Mouse (Mus musculus) ovary, adult 18-20 months (tissue): Measurements from ENCODE around the gene Kank1.

Source experiments
- DNase-seq: peaks from one replicate; pipeline ENCODE4 v3.0.0; 2022; ENCODE audit warnings: low spot score, mixed read lengths

Gene Kank1

DNA sequence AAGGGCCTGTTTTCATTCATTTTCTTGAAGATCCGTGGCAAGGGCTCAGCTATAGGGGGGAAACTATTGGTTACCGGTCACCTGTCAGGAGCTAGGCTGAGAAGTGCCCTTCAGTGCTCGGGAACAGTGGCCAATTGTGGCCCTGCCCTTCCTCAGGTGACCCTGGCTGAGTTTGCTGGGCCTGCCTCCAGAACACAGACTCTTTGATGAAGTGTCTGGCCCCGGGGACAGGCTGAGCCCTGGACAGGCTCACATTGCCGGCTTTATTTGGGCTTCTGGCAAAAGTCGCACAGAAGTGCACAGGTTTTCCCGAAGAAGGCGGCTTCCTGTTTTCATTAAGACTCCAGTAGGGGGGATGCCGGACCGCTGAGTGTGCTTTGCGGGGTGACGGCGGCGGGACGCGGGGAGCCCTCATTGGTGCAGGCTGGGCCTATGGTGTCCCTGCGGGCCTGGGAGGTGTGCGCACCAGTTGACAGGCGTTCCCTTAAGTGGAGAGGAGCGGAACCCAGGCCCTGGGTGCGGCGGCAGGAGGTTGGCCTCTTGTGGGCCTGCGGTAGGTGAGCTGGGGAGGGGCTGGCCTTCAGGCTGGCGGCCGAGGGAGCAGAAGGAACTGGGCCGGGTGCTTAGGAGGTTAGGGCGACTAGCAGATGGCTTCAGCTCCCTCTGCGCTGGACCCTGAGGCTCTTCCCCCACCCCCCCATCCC is 169.9 kb downstream of the Kank1 start:
- DNase-seq = peak; percentile 74

DNA sequence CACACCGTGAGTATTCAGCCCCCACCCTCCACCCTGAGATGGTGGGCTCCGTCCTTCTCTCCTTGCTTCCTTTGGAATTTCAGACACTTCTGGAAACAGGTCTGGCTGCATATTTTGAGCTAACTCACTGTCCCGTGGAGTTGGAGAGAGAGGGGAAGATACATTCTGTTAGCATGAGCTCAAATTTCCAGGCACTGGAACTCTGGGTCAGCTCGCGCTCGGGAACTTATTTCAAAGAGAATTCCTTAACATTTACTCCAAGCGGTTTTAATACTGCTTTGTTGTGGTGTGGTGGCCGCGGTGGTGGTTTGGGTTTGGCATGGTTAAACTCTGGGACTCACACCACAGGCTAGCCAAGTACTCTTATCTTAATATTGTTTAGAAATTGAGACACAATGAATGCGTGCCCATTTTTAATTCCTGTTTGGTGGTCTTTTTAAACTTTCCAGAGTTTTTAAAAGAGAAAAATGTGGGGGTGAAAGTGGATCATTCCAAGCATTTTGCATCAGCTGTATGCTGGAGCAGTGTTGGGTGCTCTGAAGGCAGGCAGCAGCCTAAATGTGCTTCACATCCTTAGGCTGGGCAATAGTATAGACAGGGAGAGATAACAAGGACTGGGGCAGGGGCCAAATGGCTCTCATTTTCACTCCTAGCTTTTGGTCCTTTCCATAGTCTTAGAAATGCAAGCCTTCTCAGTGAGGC is 170.6 kb downstream of the Kank1 start:
- DNase-seq = no peak

DNA sequence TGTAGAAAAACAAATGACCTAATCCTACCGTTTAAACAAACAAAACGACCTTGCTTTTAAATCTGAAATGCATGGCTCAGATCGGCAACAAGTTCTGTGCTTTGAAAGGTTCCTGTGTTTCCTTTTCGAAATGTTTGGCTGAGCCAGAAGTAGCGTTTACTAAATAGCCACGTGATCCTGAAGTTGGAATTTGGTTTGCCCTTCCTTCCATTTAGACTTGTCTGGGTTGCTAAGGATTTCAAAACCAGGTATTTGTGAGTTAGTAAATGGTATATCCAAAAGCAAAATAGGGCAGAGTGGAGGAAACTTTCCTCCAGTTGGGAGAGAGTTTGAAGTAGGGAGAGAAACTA is 171.1 kb downstream of the Kank1 start:
- no peak for DNase-seq

DNA sequence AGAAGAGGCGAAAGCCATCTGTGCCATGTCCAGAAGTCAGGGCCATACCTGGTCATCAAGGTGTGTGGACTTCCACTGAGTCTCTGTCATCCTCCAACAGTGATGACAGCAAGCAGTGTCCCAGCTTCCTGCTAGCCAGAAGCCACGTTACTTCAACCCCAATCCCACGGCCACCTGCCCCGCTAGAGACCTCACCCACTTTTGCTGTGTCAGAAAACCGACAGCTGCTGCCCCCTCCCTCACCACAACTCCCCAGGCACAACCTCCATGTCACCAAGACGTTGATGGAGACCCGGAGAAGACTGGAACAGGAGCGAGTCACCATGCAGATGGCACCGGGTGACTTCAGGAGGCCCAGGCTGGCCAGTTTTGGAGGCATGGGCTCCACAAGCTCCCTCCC is 172.5 kb downstream of the Kank1 start:
- DNase-seq = no peak

DNA sequence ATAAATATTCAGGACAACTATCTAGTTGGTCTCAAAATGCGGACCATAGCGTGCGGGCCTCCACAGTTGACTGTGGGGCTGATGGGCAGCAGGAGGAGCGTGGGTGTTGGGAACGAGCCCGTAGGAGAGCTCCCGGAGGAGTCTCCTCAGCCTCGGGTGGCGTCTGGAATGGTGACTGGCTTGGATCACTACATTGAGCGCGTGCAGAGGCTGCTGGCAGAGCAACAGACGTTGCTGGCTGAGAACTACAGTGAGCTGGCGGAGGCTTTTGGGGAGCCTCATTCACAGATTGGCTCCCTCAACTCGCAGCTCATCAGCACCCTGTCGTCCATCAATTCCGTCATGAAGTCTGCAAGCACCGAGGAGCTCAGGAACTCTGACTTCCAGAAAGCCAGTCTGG is 174.6 kb downstream of the Kank1 start:
- no peak for DNase-seq

DNA sequence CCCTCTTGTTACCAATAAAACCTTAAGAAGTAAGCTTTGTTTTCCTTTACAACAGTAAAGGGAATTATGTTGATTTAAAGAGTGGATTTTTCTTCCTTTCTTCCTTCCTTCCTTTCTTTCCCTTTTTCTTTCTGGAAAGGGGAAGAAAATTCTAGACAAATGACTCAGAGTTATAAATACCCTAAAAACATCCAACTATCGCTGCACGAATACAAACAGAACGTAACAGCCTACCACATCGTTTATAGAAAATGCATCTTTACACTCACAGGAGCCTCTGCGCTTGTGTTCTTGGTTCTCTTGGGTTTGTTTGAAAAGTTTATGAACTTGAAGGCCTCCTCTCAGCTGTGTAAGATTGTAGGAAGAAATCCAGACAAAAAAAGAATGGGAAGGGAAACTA is 178.7 kb downstream of the Kank1 start:
- no peak for DNase-seq

DNA sequence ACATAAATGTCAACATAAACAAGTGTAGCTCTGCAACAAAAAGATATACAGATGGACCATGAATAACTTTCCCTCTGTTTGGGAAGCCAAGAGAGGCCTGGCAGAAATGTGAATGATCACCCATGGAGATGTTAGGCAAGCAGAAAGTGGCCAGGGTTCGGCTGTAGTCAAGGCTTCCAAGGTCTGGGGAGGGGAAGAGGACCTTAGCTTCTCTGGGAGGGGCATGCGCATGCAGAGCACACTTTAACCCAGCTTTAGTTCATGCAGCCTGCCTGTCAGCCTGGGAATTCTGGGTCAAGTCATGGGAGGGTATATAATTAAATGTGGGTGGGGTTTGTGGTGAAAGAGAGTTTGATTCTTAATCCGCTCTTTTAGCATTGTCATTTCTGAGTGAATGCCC is 180.9 kb downstream of the Kank1 start:
- DNase-seq = no peak

DNA sequence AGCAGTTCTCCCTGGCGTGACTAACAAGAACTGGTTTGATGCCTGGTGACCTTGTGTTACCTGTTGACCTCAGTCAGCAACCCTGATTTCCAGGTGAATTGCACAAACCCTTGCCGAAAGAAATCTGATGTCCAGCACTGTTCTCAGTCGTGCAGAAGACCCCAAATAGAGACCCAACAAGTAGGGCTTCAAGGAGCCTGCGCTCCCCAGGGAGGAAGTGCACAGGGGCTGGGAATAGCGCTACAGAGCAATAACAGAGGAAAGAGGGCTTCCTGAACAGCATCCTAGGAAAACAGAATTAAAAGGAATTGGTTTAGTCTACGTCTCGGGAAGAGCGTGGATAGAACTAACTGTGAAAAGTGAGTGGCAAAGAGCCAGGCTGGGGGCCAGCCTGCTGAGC is 183.2 kb downstream of the Kank1 start:
- DNase-seq = no peak

DNA sequence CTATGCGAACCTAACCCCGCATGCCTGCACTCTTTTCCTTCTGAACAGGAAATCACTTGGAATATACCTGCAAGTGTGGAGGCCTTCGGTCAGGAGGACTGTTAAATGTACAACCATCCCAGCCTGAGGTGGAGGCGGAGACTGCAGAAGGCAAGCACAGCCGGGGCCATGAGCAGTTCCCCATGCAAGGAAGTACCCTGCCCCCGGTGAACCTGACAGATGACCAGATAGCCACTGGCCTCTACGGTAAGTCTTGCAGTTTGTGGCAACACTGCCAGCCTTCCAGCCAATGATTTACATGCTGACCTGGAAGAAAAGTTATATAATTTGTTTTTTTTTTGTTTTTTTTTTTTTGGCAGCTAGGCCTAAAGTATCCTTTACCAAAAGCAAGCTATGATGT is 185.3 kb downstream of the Kank1 start:
- DNase-seq = no peak

DNA sequence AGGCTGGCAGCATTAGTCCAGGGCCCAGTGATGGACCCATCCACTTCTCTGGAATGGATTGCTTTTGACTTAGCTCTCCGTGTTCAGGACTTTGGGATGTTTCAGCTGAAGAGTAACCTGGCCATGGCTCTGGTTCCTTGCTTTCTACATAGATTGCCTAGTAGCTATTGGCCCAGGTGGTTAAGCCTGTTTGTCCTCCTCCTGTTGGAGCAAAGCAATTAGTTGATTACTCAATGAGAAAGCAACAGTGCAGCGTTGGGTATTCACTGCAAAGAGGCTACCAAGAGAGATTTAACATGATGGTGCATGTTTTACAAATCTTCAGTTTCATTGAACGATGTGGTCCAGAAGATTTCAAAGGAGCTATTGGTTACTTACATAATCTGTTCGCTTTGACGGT is 186.6 kb downstream of the Kank1 start:
- DNase-seq = no peak

DNA sequence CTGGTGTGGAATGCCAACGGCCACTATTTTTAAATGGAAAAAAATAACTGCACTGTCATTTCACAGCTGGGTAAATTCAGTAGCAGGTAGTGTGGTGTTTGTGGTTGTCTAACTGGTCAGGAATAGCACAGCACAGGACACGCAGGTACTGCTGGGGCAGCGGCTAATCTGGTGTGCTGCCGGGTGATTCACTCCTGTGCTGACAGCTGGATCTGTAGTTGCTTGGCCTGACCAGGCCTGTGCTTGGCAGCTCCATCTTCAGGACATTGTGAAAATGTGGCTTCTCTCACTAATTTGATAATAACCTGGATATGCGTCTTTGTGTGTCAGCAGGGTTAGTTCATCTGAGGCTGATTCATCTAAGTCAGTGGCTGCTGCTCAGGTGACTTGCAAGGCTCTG is 189.7 kb downstream of the Kank1 start:
- DNase-seq = no peak

DNA sequence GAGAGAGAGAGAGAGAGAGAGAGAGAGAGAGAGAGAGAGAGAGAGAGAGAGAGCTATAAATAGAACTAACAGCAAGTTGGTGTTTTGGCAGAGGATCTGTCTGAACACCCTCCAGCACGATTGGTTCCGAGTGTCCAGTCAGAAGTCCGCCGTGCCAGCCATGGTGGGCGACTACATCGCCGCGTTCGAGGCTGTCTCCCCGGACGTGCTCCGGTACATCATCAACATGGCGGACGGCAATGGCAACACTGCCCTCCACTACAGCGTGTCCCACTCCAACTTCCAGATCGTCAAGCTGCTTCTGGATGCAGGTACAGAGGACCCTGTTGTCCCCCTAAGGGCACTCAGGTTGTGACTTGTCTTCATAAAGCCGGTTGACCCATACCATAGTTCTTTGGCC is 191.1 kb downstream of the Kank1 start:
- DNase-seq = no peak

DNA sequence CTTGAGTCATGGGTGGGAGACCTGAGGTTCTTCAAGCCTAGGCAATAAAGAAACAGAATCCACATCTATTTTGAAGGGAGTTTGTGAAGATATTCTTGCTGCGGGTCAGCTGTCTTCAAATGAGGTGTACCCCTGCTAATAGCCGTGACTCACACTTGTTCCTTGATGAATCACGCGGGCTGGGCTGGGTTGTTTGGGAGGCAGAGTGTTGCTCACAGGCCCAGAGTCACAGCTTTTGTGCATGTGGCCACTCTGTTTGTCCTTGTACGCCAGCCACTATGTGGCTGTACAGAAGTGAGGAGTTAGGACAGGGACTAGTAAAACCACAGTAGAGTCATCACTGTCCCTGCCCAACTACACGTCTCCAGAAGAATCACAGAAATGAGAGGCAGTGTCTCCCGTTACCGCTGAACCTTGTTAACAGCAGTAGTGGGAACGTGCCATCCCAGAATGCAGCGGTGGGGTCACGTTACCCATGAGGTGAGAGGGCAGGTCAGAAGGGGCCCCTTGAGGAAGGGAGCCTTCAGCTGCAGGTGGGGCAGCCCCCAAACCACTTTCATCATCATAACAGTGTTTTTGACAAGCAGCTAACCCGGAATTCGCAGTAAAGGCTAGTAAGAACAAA is 191.7 kb downstream of the Kank1 start:
- no peak for DNase-seq

DNA sequence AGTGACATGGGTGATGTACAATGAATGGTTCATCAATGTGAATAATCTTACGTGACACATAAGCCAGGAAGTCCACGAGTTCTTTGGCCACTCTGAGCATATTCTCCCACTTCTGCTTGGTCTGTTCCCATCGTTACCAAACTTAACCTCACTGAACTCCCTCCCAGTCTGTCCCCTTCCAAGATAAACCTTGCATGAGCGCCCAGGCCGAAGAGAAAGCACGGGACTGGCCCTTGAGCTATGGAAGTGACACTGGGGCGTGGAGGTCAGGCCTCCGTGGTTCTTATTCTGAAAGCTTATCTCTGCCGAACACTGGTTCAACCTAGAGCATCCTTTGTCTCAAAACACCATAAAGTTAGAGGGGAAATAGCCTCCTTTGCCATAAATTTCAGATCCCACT is 194.7 kb downstream of the Kank1 start:
- DNase-seq = no peak

DNA sequence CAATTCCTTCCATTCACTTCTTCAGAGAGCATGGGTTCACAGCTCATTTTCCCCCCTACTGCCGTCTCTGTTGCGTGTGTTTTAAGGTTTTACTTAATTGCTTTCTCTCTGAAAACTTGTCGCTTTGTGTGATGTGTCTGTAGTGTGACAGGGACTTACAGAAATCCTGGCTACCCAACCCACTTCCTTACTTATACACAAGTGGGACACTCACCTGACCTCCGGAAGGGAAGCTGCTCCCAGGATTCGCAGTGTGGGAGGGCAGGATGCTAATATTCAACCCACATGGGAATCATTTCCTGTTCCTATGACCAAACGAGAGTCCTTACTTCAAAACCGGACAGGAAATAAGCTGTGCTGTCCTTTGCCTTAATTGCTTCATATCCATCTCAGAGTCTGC is 195.1 kb downstream of the Kank1 start:
- no peak for DNase-seq

DNA sequence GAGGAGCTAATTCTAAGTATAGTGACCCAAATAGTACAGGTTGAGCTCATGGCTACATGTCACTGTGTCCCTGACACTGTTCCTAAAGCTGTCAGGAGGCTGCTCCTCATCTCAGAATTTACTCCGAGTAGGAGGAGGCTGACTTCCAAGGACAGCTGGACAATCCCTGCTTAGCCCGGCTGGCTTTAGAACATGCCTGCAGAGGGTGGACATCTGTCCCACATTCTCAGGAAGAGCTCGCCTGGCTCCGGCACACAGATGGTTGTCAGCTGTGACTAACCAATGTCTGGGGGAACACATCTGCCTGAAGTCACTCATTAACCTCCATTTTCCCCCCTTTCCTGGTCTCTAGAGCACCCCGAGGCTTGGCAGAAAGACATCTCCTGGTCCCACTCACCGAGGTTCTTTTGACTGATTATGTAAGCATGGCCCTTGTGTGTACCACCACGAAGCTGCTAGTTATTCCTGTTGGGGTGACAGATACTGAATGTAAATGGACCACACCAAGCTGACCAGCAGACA is 196.5 kb downstream of the Kank1 start:
- DNase-seq = no peak

DNA sequence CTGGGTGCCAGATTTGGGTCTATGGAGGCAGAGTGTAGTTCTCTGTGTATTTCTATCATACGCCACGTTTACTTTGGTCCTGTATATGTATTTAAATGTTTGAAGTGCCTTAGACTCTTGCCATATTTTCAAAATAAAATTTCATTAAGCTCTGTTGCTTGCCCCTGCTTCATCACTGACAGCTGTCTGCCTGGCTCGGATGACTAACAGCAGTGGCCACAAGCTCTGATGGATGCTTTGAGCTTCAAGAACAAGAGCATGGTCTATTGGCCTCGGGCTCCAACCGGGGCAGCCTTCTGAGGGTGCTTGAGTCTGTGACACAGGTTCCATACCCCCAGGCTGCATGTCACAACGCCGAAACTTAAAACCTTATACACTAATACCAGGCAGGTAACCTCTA is 197.6 kb downstream of the Kank1 start:
- DNase-seq = no peak

DNA sequence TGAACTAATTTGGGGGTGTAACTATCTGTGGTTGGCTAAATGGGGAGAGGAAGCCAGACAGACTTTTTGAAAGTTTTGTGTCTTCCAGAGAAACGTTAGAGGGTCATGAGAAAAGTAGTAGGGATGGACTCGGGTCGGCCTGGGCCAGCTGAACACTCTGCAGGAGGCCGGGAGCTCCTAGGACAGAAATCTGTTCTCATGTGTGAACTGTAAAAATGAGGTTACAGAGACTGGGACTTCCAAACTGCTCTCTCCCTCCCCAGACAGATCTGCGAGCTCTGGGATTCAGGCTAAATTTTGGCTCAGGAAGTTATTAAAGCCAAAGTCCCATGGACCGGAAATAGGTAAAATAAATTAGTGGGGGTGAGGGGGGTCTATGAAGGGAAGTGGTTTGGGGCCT is 198.0 kb downstream of the Kank1 start:
- no peak for DNase-seq

DNA sequence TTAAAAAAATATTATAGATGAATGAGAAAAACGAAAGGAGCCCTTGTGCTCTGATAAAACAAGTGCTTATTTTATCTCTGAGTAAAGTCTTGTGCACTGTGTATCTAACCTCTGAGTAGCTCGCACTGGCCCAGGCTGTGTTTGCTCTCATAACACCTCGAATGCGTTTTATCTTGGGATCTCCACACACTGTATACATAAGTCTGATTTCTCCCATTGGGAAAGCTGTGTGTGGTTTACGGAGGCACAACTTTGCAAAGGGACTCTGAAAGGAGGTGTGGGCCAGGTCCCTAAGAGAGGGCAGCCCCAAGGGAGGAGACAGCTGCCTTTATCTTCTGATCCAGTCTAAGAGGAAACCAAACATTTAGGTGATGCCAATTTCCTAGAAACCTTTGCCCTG is 198.6 kb downstream of the Kank1 start:
- no peak for DNase-seq

DNA sequence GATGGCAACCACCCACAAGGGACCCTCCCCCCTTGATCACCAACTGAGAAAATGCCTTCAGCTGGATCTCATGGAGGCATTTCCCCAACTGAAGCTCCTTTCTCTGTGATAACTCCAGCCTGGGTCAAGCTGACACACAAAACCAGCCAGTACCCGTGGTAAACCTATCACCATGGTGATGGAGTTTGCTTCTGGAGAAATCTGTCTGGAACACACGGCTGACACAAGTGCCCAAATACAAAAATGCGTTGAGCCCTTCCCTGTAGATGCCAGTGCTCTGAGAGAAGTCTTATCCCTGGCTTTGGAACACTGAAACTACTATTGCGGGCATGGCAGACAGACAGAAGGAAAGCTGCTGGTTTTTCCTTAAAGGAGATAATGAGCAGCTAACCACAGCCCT is 199.4 kb downstream of the Kank1 start:
- DNase-seq = peak; percentile 41

DNA sequence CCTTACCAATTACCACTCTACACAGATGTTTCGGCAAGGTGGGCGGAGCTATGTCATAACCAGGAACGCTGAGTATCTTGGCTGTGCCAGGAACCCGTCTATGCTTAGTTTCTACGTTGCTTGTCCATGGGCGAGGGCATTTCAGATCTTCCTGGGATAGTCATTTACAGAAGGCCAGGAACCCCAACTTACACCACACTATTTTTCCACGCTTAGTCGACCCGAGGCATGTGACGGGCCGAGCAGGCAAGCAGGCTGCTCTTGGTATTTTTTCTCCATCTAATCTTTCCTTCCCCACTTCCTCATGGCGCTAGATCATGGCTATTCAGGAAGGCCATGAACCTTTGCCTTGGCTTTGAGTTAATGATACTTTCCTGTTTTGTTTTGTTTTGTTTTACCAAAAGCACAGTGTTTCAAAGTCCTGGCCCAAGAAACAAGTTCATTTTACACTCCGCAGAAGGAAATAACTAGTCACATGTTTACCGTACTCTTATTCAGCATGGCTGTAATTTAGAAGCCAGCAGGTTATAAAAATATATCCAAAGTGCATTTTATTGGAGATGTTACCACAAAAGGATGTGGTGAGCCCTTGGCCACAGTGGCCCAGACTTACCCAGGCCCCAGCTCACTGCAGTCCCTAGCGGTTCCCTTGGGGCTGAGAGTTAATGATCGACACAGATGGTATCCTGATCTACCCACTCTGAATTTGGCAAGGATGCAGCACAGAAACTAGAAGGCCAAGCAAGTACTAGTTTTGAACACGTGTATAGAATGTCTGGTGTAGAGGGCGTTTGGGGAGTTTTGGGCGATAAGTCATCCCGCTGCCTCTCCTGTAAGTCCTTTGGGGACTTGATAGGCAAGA is 200.2 kb downstream of the Kank1 start:
- DNase-seq = no peak

DNA sequence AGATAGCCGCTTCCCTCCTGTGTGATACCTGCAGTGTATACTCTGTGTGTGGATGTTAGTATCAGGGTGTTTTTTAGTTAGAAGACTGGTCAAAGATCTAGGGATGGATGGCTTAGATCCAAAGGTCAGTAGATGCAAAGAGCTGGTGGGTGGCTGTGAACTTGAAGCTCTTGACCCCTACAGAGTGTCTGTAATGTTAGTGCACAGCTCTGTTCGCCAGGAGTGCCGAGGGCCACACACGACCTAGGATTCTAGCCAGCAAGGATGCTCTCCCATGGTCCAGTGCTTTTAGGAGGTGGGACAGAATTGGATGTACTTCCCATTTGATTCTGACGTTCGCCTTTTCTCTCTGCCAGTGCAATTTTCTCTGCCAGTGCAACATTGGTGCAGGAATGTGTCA is 201.5 kb downstream of the Kank1 start:
- no peak for DNase-seq

DNA sequence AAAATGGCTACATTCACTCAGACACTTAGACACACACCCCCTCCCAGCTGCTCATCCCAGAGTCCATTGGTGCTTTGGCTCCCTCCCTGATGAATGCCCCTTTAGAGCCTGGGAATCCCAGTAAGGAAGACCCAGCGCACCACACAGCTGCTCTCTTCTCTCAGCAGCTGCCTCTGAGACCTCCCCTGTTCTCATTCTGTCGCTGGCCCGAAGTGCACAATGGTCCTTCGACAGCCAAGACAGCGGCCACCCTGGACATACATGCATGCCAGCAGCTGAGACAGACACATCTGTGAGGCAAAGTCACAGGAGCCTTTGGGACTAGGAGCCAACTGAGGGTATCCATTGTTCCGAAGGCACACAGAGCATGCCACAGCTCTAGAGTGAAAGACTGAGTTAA is 203.0 kb downstream of the Kank1 start:
- no peak for DNase-seq
